Mouse (Mus musculus) thymus, adult 2 months (tissue): Measurements from ENCODE around the gene Kcnc1. TPM values are rescaled to one million over a fixed set of nuclear protein-coding genes. Genes with fewer than 3 reads are reported as not detected.

Source experiments
- DNase-seq: peaks from one replicate; pipeline ENCODE4 v3.0.0; 2021
- H3K27ac ChIP-seq: fragments of 200-500 bp; 2 replicates; pipeline ENCODE4 v1.5.1; 2012; ENCODE audit warnings: low read length, control low read depth; ENCODE audit not compliant: control insufficient read depth, insufficient read depth
- H3K27me3 ChIP-seq: fragments of 200-500 bp; 2 replicates; pipeline ENCODE4 v1.6.1; 2012; ENCODE audit warnings: mild to moderate bottlenecking, low read length, moderate library complexity, mixed read lengths; ENCODE audit not compliant: control insufficient read depth, insufficient read depth
- H3K36me3 ChIP-seq: fragments of 200-500 bp; 2 replicates; pipeline ENCODE4 v1.6.1; 2012; ENCODE audit warnings: mild to moderate bottlenecking, low read length, moderate library complexity; ENCODE audit not compliant: control insufficient read depth, insufficient read depth
- H3K4me1 ChIP-seq: fragments of 200-500 bp; replicated peaks from 2 replicates; pipeline ENCODE4 v1.6.1; 2012; ENCODE audit warnings: low read length; ENCODE audit not compliant: control insufficient read depth, insufficient read depth
- H3K4me3 ChIP-seq: fragments of 200-500 bp; 2 replicates; pipeline ENCODE4 v1.5.1; 2012; ENCODE audit warnings: mild to moderate bottlenecking, low read length, control low read depth, moderate library complexity; ENCODE audit not compliant: control insufficient read depth, insufficient read depth
- CTCF ChIP-seq: fragments of 200-500 bp; IDR thresholded peaks from 2 replicates; pipeline ENCODE4 v1.5.1; 2012; ENCODE audit warnings: mild to moderate bottlenecking, control low read depth, low read length, moderate library complexity, borderline replicate concordance; ENCODE audit not compliant: control insufficient read depth, poor library complexity, insufficient read depth; ENCODE audit errors: extremely low read depth
- POLR2A ChIP-seq: fragments of 200-500 bp; IDR thresholded peaks from 2 replicates; pipeline ENCODE4 v1.6.1; 2012; ENCODE audit warnings: mild to moderate bottlenecking, low read length, control low read depth, moderate library complexity; ENCODE audit not compliant: control insufficient read depth, poor library complexity, insufficient read depth; ENCODE audit errors: extremely low read depth
- WGBS: fragments of 180-500 bp; shearing (Covaris S2); methylation state at CpG from one replicate; pipeline ENCODE4 v1.1.7; 2018; 5-methylcytosine and 5-hydroxymethylcytosine counted together
- polyA plus RNA-seq: library from polyadenylated mRNA; depleted of rRNA; stranded (reverse); fragments of >200 nt; gene quantifications from 2 replicates; pipeline ENCODE4 v1.2.3, GENCODE M21; 2012

The Kcnc1 gene
- polyA plus RNA-seq, 1 experiment = 1.3 TPM

GRCm38 (mm10) chr7:46378123-46378522, 18.2 kb upstream of the Kcnc1 start:
- no peaks in the 10 kb centered on the region; the same call in 1 of the 2 replicates for H3K27me3 ChIP-seq
- H3K4me1 ChIP-seq = no peaks in the 10 kb centered on the region
- no peak overlapping the region for H3K4me3 ChIP-seq
- TF ChIP-seq POLR2A (no peak), CTCF (no peak)
- H3K36me3 ChIP-seq = no peaks in the 10 kb centered on the region
- WGBS = 8% methylated on average over 22 of the region's 22 CpGs
- no peak overlapping the region for H3K27ac ChIP-seq
- peak; percentile 35 for DNase-seq

- 10% methylated on average over 16 of the region's 16 CpGs for WGBS
- TF ChIP-seq CTCF (peak; percentile 55; the same call in 1 of the 2 replicates), POLR2A (no peak)
- Histone ChIP-seq H3K27ac (no peak overlapping the region), H3K4me1 (no peaks in the 10 kb centered on the region), H3K36me3 (no peaks in the 10 kb centered on the region), H3K4me3 (no peak overlapping the region), H3K27me3 (no peaks in the 10 kb centered on the region; the same call in 1 of the 2 replicates)
- DNase-seq = peak; percentile 38
Observed at GRCm38 (mm10) chr7:46378983-46379382, 17.3 kb upstream of the Kcnc1 start.

- Histone ChIP-seq H3K4me1 (no peaks in the 10 kb centered on the region), H3K4me3 (no peak overlapping the region), H3K27ac (no peak overlapping the region), H3K27me3 (no peaks in the 10 kb centered on the region; the same call in 1 of the 2 replicates), H3K36me3 (no peaks in the 10 kb centered on the region)
- TF ChIP-seq POLR2A = no peak
- TF ChIP-seq CTCF = no peak
- WGBS = 72% methylated on average over 9 of the region's 9 CpGs
- DNase-seq = no peak
Observed at GRCm38 (mm10) chr7:46380625-46381024, 15.7 kb upstream of the Kcnc1 start.

- H3K27me3 ChIP-seq = no peaks in the 10 kb centered on the region
- H3K4me1 ChIP-seq = peaks cover 28% of the 10 kb centered on the region
- TF ChIP-seq CTCF (no peak), POLR2A (no peak)
- H3K36me3 ChIP-seq = no peaks in the 10 kb centered on the region
- DNase-seq = no peak
- no peak overlapping the region for H3K27ac ChIP-seq
- H3K4me3 ChIP-seq = no peak overlapping the region
- WGBS = 98% methylated on average over 3 of the region's 3 CpGs
Observed at GRCm38 (mm10) chr7:46387430-46387829, 8.9 kb upstream of the Kcnc1 start.

GRCm38 (mm10) chr7:46389456-46390085, 6.7 kb upstream of the Kcnc1 start:
- Histone ChIP-seq H3K27ac (peak overlapping the region; percentile 93), H3K27me3 (no peaks in the 10 kb centered on the region), H3K36me3 (no peaks in the 10 kb centered on the region), H3K4me3 (no peak overlapping the region), H3K4me1 (peaks cover 45% of the 10 kb centered on the region)
- DNase-seq = peak; percentile 26
- TF ChIP-seq CTCF (no peak), POLR2A (no peak)
- 19% methylated on average over 10 of the region's 10 CpGs for WGBS

GRCm38 (mm10) chr7:46390226-46390625, 6.1 kb upstream of the Kcnc1 start:
- no peak for TF ChIP-seq CTCF
- TF ChIP-seq POLR2A = no peak
- no peaks in the 10 kb centered on the region for H3K36me3 ChIP-seq
- H3K27ac ChIP-seq = peak overlapping the region; percentile 62
- peaks cover 46% of the 10 kb centered on the region for H3K4me1 ChIP-seq
- 45% methylated on average over 4 of the region's 4 CpGs for WGBS
- H3K27me3 ChIP-seq = no peaks in the 10 kb centered on the region; the same call in 1 of the 2 replicates
- no peak overlapping the region for H3K4me3 ChIP-seq
- DNase-seq = no peak

- peak overlapping the region; percentile 93 for H3K27ac ChIP-seq
- TF ChIP-seq CTCF = no peak
- TF ChIP-seq POLR2A = no peak
Observed at GRCm38 (mm10) chr7:46391701-46392100, 4.6 kb upstream of the Kcnc1 start.

More at GRCm38 (mm10) chr7:46391701-46392100, 4.6 kb upstream of the Kcnc1 start:
- Histone ChIP-seq H3K27me3 (no peaks in the 10 kb centered on the region; the same call in 1 of the 2 replicates), H3K36me3 (no peaks in the 10 kb centered on the region), H3K4me3 (no peak overlapping the region), H3K4me1 (peaks cover 50% of the 10 kb centered on the region)
- DNase-seq = peak; percentile 30
- WGBS = 4% methylated on average over 5 of the region's 5 CpGs
